Mouse (Mus musculus): ENCODE results near the gene Spata17.

GRCm38 (mm10) chr1:187220756-187221155 is 5.5 kb upstream of the Spata17 start:
- TF ChIP-seq CTCF (IDR thresholded peaks at IDR 0.05; ENCODE audit: control insufficient read depth, insufficient read depth, low read length) (no peak), POLR2A (IDR thresholded peaks at IDR 0.05; ENCODE audit: borderline replicate concordance, control insufficient read depth, low read depth, low read length) (no peak)
